Mouse (Mus musculus): Measurements from ENCODE around the gene Rcc2. TPM values are rescaled to one million over a fixed set of nuclear protein-coding genes. Genes with fewer than 3 reads are reported as not detected.
A peak's percentile ranks its signal among the peaks of the same experiment; 100 is the strongest.

Rcc2 gene
- polyA plus RNA-seq, 1 experiment = 63.4 TPM

DNA sequence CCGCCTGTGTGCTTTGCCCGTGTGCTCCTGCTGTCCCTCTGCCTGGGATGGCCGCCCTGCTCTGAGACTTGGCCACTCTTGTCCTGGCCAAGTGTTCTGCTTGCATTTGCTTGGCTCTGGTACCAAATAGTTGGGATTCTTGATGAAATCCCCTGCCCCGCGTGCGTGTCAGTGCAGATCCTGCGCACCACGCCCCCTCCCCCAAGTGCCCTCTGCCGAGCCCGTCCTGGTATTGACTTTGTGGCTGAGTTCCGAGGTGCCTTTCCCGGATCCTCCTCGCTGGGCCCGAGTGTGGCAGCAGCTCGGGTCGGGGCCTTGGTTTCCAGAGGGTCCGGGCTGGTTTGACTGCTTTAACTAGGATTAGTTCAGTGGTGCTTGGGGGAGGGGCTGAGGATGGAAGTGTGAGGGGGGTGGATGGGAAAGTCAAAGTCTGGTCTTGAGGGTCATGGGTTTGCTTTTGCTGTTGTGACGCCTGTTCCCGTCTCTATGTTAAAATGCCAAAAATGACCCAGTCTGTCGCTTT, 21.7 kb downstream of the Rcc2 start:
- H3K4me1 ChIP-seq (ENCODE audit: control insufficient read depth, insufficient read depth, low read length) = no peaks in the 10 kb centered on the region
- no peak overlapping the region for H3K27ac ChIP-seq (ENCODE audit: insufficient read depth, low read depth, low read length)
- TF ChIP-seq CTCF (IDR thresholded peaks at IDR 0.05; ENCODE audit: low read depth, low read length) (no peak), POLR2A (IDR thresholded peaks at IDR 0.05; ENCODE audit: borderline replicate concordance, low read depth, low read length) (no peak)
- no peak overlapping the region for H3K4me3 ChIP-seq (ENCODE audit: insufficient read depth, low read length)

DNA sequence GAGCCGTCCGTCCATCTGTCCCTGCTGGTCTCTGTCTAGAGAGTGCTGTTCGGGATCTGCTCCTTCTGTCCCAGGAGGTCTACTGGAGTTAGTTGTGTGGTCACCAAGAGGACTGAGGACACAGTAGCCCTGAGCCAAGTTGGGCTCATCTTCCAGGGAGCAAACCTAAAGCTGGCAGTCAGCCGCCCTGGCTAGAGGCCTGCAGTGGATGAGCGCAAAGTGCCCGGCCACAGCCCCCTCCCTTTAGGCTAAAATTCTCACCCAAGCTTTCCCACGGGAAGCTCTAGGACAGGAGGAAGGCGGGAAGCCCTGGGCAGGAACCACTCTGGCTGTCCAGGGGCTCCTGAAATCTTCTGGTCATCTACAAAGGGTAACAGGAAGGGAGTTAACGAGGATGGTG, 22.4 kb downstream of the Rcc2 start:
- no peak for TF ChIP-seq CTCF (IDR thresholded peaks at IDR 0.05; ENCODE audit: low read depth, low read length)
- TF ChIP-seq POLR2A (IDR thresholded peaks at IDR 0.05; ENCODE audit: borderline replicate concordance, low read depth, low read length) = no peak
- Histone ChIP-seq H3K27ac (ENCODE audit: insufficient read depth, low read depth, low read length) (no peak overlapping the region), H3K4me3 (ENCODE audit: insufficient read depth, low read length) (no peak overlapping the region), H3K4me1 (ENCODE audit: control insufficient read depth, insufficient read depth, low read length) (no peaks in the 10 kb centered on the region)

DNA sequence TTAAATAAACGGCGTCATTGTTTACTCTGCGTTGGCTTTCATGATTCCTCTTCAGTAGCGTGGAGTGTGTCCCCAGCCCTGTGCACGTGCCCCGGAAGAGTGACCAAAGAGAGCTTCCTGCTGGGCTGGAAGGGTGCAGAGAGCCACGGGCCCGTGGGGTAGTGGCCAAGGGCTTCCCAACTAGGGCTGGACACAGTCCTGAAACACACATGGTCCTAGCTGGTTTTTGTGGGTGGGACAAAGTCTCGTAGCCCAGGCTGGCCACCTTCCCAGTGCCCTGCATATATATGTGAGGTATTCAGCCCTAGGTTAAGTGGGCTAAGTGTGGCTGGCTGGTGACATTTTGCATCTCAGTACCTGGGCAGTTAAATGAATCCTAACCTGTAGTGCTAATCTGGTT, 22.9 kb downstream of the Rcc2 start:
- H3K4me1 ChIP-seq (ENCODE audit: control insufficient read depth, insufficient read depth, low read length) = no peaks in the 10 kb centered on the region
- no peak overlapping the region for H3K4me3 ChIP-seq (ENCODE audit: insufficient read depth, low read length)
- TF ChIP-seq CTCF (IDR thresholded peaks at IDR 0.05; ENCODE audit: low read depth, low read length) (no peak), POLR2A (IDR thresholded peaks at IDR 0.05; ENCODE audit: borderline replicate concordance, low read depth, low read length) (no peak)
- no peak overlapping the region for H3K27ac ChIP-seq (ENCODE audit: insufficient read depth, low read depth, low read length)

DNA sequence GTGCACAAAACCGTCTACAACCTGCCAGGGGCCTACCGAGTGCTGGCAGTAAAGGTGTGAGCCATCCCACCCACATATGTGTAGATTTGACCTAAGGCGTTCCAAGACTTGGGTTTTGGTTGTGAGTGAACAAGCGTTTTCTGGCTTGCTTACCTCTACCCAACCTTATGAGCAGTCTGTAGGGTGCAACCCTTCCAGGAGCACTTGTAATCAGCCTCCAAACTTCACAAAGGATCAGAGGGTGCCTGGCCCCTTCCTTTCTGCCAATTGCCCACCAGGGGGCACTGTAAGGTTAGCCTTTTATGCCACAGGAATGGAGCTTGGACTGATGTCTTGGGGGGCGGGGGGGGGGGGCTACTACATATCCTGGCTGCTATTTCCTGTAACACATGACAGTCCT, 23.5 kb downstream of the Rcc2 start:
- Histone ChIP-seq H3K27ac (ENCODE audit: insufficient read depth, low read depth, low read length) (no peak overlapping the region), H3K4me3 (ENCODE audit: insufficient read depth, low read length) (no peak overlapping the region), H3K4me1 (ENCODE audit: control insufficient read depth, insufficient read depth, low read length) (no peaks in the 10 kb centered on the region)
- TF ChIP-seq CTCF (IDR thresholded peaks at IDR 0.05; ENCODE audit: low read depth, low read length) (peak; percentile 63), POLR2A (IDR thresholded peaks at IDR 0.05; ENCODE audit: borderline replicate concordance, low read depth, low read length) (no peak)

DNA sequence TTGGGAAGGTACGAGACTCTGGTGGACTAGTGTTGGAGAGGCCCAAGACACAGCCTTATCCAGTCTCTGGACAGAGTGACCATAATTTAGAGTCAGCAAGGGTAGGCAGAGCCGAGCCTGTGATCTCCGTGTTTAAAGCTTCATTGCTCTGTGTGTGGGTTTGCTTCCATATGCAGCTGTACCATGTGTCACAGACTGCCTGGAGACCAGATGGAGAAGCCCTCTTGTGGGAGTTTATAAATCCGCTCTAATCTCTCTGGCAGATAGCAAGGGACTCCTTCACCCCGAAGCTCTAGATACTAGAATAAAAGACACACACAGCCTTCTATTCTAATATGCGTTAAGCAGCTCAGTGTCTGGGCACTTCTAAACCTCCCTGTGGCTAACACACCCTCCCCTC, 24.4 kb downstream of the Rcc2 start:
- Histone ChIP-seq H3K4me1 (ENCODE audit: control insufficient read depth, insufficient read depth, low read length) (no peaks in the 10 kb centered on the region), H3K4me3 (ENCODE audit: insufficient read depth, low read length) (no peak overlapping the region), H3K27ac (ENCODE audit: insufficient read depth, low read depth, low read length) (no peak overlapping the region)
- no peak for TF ChIP-seq CTCF (IDR thresholded peaks at IDR 0.05; ENCODE audit: low read depth, low read length)
- no peak for TF ChIP-seq POLR2A (IDR thresholded peaks at IDR 0.05; ENCODE audit: borderline replicate concordance, low read depth, low read length)

DNA sequence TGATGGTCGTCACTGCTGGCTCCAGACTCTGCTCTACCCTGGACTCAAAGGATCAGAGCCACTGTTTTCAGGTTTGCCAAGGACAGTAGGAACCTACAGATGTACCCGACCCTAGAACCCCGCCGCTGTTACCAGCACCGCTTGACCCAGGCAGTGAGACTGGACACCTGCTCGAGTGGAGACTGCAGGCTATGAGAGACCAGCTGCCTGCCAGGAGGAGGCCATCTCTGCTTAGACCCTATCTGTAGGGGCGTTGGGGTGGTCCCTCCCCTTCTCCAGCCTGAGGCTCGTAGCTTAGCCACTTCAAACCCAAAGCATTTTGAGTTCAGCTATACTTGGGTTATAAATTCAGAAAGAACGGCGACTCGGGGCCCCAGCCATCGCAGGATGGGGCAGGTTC, 26.6 kb downstream of the Rcc2 start:
- Histone ChIP-seq H3K4me3 (ENCODE audit: insufficient read depth, low read length) (no peak overlapping the region), H3K4me1 (ENCODE audit: control insufficient read depth, insufficient read depth, low read length) (no peaks in the 10 kb centered on the region), H3K27ac (ENCODE audit: insufficient read depth, low read depth, low read length) (no peak overlapping the region)
- TF ChIP-seq CTCF (IDR thresholded peaks at IDR 0.05; ENCODE audit: low read depth, low read length) (no peak), POLR2A (IDR thresholded peaks at IDR 0.05; ENCODE audit: borderline replicate concordance, low read depth, low read length) (no peak)

DNA sequence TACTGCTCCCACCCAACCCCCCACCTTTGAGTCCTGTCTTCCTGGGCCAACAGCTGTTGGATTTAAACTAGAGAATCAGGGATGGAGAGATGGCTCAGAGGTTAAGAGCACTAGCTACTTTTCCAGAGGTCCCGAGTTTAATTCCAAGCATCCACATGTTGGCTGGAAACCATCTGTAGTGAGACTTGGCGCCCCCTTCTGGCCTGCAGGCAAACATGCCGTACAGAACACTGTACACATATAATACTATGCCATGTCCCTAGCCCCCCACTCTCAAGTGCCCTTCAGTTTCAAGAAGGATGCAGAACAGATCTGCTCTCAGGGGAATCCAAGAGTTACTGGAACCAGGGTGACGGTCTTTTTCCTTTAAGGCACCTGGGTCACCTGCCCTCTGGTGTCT, 31.3 kb downstream of the Rcc2 start:
- no peak; the same call in 1 of the 2 replicates for TF ChIP-seq CTCF (IDR thresholded peaks at IDR 0.05; ENCODE audit: low read depth, low read length)
- no peak for TF ChIP-seq POLR2A (IDR thresholded peaks at IDR 0.05; ENCODE audit: borderline replicate concordance, low read depth, low read length)
- no peak overlapping the region for H3K27ac ChIP-seq (ENCODE audit: insufficient read depth, low read depth, low read length)
- H3K4me3 ChIP-seq (ENCODE audit: insufficient read depth, low read length) = no peak overlapping the region
- H3K4me1 ChIP-seq (ENCODE audit: control insufficient read depth, insufficient read depth, low read length) = no peaks in the 10 kb centered on the region

DNA sequence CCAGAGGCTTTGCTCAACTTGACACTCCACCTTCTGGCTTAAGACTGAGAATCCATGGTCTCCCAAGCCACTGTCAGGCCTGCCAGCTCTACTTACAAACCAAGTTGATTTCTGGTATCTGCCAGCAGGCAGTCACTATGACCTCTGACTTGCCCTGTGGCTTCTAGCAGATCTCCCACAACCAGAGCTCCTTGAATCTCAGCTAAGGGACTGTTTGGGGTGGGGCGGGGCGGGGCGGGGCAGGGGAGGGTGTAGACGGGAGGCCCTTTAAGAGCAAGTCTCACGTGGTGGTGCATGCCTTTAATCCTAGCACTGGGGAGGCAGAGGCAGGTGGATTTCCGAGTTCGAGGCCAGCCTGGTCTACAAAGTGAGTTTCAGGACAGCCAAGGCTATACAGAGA, 32.5 kb downstream of the Rcc2 start:
- H3K4me3 ChIP-seq (ENCODE audit: insufficient read depth, low read length) = no peak overlapping the region
- H3K27ac ChIP-seq (ENCODE audit: insufficient read depth, low read depth, low read length) = no peak overlapping the region
- H3K4me1 ChIP-seq (ENCODE audit: control insufficient read depth, insufficient read depth, low read length) = no peaks in the 10 kb centered on the region
- TF ChIP-seq POLR2A (IDR thresholded peaks at IDR 0.05; ENCODE audit: borderline replicate concordance, low read depth, low read length) (no peak), CTCF (IDR thresholded peaks at IDR 0.05; ENCODE audit: low read depth, low read length) (no peak)

DNA sequence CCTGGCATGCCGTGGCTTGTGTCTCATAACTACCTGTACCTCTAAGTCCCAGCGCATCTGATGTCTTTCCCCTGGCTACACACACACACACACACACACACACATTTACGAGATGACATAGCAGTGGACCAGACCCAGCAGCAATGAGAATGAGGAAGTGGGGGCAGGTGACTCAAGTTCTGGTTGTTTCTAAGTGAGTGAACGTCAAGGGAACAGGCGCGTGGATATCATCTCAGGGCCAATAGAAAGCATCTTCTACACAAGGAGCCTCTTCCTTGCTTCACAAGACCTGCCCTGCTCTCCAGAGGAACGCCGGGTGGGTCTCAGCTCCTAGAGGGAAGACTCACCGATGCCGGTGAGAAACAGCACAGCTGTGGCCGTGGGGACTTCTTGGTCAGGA, 40.3 kb downstream of the Rcc2 start:
- TF ChIP-seq CTCF (IDR thresholded peaks at IDR 0.05; ENCODE audit: low read depth, low read length) (no peak), POLR2A (IDR thresholded peaks at IDR 0.05; ENCODE audit: borderline replicate concordance, low read depth, low read length) (no peak)
- peaks cover 3% of the 10 kb centered on the region; the same call in 1 of the 2 replicates for H3K4me1 ChIP-seq (ENCODE audit: control insufficient read depth, insufficient read depth, low read length)
- no peak overlapping the region for H3K4me3 ChIP-seq (ENCODE audit: insufficient read depth, low read length)
- no peak overlapping the region for H3K27ac ChIP-seq (ENCODE audit: insufficient read depth, low read depth, low read length)

DNA sequence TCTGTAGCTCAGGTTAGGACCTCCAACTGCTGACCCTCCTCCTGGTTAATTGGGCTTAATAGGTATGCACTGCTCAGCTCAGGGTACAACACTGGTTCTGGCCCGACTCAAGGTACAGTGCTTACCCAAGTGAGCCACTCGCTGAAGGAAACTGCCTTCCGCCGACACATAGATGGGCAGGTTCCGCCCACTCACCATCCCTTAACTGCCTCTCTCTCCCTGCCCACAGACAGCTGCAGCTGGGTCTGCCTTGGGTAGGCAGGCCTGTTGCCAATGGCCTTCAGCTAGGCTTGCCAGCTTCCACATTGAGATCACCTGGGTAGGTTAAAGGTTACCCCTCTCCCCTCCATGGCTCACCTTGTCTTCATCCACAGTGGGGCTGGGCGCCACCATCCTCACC, 41.1 kb downstream of the Rcc2 start:
- no peak overlapping the region for H3K4me3 ChIP-seq (ENCODE audit: insufficient read depth, low read length)
- no peak overlapping the region for H3K27ac ChIP-seq (ENCODE audit: insufficient read depth, low read depth, low read length)
- H3K4me1 ChIP-seq (ENCODE audit: control insufficient read depth, insufficient read depth, low read length) = peaks cover 3% of the 10 kb centered on the region; the same call in 1 of the 2 replicates
- TF ChIP-seq POLR2A (IDR thresholded peaks at IDR 0.05; ENCODE audit: borderline replicate concordance, low read depth, low read length) (no peak), CTCF (IDR thresholded peaks at IDR 0.05; ENCODE audit: low read depth, low read length) (no peak)

DNA sequence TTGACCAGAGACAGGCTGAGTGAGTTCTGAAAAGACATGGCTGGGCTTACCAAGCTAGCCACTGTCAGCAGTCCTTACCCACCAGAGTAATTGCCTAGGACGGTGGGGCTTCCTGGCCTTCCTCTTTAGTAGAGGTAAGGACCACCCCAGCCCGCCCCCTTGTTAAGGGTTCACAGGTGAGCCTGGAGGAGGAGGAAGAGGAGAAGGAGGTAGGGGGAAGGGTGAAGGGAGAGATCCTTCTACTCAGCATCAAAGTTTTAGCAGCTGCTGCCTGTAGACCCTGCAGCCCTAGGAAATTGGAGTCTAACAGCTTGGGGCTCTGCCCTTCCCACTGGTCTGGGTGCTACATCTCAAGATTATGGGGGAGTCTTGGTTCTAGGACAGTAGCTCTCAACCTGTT, 42.2 kb downstream of the Rcc2 start, which contains the start of gene Padi6:
TSS of gene Padi6 (minus strand) at position 101 of the 400 bp plus-strand sequence.
- TF ChIP-seq POLR2A (IDR thresholded peaks at IDR 0.05; ENCODE audit: borderline replicate concordance, low read depth, low read length) = no peak
- no peak for TF ChIP-seq CTCF (IDR thresholded peaks at IDR 0.05; ENCODE audit: low read depth, low read length)

More for the DNA sequence above, 42.2 kb downstream of the Rcc2 start, which contains the start of gene Padi6:
- Histone ChIP-seq H3K4me3 (ENCODE audit: insufficient read depth, low read length) (no peak within 1 kb of the TSS), H3K4me1 (ENCODE audit: control insufficient read depth, insufficient read depth, low read length) (peaks cover 3% of the 10 kb centered on the region; the same call in 1 of the 2 replicates), H3K27ac (ENCODE audit: insufficient read depth, low read depth, low read length) (no peak within 1 kb of the TSS)

Data from bone marrow macrophage, adult 2 months (primary cell).